Mouse (Mus musculus) urinary bladder, postnatal 10 days (tissue): ENCODE data around the gene Lhpp.
"Not testable (repeated sequence)": the region's sequence is repeated elsewhere in the genome, so short reads cannot be mapped to it uniquely, and the experiment has no call there.

Experiments used
- DNase-seq: peaks from one replicate; pipeline ENCODE4 v3.0.0; 2022; ENCODE audit warnings: low spot score

The Lhpp gene

DNA sequence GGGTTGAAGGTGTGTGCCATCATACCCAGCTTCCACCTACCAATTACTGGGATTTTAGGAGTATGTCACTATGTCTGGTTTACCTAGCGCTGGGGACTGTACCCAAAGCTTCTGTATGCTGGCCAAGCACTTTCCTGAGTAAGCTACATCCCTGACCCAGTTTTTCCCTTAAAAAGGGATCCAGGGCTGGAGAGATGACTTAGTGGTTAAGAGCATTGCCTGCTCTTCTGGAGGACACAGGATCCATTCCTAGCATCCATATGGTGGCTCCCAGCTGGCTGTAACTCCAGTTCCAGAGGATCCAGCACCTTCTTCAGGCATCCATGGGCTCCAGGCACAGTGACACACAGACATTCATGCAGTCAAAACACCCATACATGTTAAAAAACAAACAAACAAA lies 36.1 kb downstream of the Lhpp start:
- no peak for DNase-seq

DNA sequence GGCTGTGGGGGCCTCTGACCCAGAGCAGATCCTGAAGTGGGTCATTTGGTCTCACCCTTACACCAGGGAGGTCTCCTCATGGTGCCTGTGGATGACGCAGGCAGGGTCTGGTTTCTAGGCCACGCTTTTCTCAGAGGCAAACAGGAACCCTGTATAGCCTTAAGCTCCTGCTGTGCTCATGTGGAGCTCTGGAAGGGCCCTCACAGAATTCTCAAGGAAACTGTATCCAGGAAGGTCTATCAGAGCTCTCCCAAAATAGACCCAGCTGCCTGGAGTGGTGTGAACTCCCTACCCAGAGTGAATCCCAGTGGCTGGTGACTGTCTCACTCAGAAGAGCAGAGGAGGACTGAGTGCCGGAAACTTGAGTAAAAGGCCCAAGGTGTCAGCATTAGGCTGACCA lies 44.0 kb downstream of the Lhpp start:
- no peak for DNase-seq

DNA sequence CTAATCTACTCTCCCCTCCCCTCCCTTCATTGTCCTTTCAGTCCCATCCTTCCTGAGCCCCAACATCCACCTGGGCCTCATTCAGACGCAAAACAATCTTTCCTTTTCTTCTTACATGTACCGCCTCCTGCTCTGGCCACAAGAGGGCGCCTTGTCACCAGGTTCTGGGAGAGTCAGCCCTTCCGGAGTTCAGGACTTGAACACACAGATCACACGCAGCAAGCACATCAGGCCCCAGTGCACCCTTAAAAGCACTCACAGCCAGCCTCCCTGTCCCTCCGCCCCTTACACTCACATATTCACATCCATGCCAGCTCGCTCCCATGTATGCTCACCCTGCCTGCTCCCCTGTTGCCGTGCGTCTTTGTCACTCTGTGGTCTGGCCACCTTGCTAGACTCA lies 45.6 kb downstream of the Lhpp start:
- peak; percentile 57 for DNase-seq

DNA sequence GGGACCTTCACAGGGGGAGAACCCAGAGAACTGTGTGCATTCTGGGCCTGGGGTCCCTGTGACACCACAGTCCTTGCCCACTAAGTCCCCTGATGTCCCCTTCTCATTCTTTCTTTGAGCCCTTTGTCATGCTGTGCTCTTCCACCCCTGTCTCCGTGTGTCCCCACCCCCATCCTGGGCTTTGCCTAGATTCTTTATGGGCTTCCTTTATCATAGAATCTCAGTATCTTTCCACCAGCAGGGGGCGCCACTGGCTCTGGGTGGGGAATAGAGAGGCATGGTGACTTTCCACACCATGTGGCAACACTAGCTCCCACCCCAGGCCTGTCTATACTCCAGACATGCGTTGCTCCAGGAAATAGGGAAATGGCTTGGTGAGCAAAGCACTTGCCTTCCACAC lies 46.1 kb downstream of the Lhpp start:
- DNase-seq: peak; percentile 89

DNA sequence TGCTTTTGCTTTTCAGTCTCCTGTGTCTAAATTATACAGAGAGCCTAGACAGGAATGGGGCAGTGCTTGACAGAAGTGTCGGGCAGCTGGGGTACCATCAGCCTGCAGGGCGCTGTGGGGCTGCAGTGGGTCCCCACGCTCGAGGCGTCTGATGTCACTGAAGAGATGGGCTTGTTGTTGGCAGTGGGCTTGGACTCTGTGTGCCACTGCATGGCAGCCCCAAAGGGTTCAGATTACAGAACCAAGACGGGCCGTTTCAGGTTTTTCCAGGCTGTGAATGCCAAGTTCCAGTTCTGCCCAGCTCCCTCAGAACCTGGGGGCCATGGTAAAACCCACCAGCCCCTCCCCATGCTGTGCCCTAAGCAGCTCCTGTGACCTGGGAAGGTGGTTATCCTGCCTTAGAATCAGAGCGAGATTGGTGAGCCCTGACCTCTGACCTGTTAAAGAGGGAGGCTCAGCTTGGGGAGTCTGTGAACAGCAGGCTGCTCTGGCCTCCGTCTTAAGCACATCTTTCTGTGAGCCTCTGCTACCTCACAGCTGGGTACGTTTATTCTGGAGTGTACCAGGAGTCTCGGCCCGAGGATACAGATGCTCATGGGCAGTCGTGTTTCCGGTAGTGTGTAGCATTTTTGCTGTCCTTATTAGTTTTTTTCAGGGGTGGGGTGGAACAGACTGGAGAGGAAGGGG lies 47.1 kb downstream of the Lhpp start:
- DNase-seq: no peak

DNA sequence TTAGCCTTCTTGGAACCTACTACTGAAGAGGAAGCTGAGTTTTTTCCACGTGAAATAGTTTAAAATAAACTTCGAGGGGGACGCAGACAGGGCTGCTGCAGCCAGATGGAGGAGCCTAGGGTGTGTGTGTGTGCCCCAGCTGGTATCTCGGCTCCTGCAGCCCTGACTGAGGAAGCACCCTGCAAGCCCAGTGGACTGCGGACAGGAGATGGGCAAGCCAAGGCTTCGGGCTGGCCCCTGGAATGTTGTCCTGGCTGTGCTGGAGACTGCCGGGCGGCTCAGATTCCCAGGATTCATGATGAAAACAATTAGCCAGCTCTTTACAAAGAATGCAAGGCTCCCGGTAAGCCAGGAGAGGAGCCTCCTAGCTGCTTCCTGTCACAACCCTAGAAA lies 47.6 kb downstream of the Lhpp start:
- DNase-seq: no peak

DNA sequence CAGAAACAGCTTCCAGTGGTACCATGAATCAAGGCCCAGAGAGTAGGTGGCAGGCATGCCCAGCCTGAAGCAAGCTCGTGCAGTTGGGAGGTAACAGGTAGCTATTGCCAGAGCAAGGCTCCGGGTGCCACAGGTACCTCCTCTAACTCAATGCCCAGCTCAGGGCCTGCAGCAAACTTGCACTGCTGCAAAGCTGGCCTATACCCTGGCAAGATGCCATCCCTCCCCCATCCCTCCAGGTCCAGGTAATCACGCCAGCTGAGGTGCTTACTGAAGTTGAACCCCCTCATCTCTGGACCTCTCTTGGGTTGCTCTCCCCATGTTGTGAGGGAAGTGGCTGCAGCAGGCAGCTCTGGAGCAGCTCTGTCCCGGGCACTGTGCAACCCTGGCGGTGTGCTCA lies 48.2 kb downstream of the Lhpp start:
- DNase-seq: no peak

DNA sequence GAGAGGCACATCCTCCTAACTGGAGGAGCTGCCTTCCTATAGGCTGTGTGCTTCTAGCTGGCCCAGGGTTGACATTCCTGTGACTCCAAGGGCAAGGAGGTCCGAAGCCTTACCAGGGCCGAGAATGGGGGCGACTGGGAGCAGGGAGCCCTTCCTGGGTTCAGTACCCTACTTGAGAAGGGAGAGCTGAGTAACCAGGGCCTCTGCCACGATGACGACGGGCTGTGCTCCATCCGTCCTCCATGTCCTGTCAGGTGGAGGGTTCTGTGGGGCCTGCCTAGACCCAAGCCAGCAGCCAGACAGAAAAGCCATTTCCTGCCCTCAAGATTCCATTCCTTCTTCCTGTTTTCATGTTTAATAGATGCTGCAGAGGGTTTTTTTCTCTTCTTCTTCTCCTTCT lies 49.2 kb downstream of the Lhpp start:
- no peak for DNase-seq

DNA sequence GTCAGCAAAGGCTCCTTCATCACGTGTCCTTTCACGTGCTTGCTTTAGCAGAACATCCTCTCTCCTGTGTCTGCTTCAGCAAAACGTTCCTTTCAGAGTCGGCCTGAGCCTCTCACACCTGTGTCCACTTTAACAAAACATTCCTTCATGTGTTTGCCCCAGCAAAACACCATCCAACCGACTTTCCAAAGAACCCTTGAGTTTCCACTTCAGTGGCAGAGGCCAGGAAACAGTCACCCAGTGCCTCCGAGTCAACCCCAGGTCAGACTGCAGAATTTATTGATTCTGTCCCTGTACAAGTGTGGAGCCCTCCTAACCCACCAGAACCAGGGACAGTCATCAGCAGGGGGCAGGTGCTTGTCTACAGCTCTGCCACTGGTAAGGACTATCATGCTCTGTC lies 52.4 kb downstream of the Lhpp start:
- DNase-seq: not testable (repeated sequence)

DNA sequence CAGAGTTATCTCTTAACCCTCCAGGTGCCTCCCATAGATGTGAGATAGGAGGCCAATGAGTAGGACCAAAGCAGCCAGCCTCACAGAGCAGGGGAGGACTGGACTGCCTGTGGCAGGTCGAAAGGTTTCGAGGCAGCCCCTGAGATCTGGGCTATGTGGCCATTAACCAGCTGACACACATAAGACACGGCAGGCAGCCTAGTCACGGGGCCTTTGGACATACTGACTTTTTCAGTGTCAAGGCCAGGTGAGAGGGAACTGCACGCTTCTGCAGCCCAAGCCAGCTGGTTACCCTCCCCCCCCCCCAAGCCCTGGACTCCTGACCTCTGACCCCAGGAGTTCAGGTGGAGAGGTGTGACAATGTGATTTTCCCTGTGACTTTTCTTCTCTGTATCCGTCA lies 54.4 kb downstream of the Lhpp start:
- DNase-seq: no peak

DNA sequence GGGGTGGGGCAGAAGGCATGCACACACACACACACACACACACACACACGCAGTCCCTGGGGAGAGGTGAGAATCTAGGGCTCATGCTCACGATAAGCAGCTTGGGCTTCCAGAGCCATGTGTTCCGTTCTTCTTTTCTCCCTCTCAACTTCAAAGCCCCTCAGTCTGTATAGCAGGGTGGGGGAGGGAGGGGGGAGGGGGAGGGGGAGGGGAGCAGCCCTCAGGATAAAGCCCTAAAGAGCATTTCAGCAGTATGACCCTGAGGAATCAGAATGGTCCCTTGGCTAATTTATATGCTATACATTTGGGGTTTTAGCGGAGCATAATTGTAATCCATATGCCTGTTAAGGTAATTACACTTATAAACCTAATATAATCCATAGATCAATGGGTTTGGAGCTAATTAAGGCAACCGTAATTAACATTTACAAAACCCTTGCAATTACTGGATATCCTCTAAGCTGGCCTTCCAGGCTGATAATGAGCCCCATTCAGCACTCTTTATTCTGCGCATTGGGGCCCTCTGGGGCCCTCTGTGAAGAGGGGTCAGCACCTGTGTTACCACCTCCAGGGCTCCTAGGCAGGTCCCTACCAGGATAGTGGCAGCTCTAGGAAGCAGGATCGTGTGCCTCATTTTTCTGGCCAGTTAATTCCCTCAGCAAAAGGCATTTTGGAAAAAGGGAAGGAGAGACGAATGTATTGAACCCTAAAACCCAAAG lies 55.4 kb downstream of the Lhpp start:
- no peak for DNase-seq

DNA sequence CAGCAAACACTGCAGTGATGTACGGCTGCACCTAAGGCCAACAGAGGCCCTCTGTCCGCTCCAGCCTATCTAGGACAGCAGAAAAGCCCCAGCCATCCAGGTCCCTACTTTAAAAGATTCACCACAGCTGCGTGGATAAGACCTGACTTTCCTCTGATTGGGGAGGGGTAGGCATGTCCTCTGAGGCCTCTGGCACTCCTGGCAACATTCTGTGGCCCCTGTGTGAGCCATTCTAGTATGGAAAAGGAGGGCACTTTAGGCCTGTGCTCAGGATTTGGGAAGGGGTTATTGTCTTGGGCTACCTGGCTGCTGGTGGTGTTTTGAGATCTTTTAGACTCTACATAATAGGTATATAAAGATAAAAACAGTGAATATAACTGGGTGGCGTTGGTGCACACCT lies 56.1 kb downstream of the Lhpp start:
- no peak for DNase-seq

DNA sequence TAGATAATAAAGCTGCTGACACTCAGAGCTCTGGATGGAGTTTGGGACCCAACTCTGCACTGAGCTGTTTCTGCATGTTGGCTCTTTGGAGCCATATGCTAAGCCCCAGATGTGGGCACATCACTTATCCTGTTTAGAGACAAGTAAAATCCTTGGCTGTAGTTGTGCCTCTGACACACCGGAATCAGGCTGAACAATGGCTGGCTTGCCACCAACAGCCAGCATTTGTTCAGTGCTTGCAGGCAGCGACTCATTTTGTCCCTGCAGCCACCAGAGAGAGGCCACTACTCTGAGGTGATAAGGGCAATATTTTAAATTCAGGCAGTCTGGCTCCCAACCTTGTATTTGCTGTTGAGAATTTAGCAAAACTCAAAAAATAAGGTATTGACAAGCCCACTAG lies 58.2 kb downstream of the Lhpp start:
- no peak for DNase-seq

DNA sequence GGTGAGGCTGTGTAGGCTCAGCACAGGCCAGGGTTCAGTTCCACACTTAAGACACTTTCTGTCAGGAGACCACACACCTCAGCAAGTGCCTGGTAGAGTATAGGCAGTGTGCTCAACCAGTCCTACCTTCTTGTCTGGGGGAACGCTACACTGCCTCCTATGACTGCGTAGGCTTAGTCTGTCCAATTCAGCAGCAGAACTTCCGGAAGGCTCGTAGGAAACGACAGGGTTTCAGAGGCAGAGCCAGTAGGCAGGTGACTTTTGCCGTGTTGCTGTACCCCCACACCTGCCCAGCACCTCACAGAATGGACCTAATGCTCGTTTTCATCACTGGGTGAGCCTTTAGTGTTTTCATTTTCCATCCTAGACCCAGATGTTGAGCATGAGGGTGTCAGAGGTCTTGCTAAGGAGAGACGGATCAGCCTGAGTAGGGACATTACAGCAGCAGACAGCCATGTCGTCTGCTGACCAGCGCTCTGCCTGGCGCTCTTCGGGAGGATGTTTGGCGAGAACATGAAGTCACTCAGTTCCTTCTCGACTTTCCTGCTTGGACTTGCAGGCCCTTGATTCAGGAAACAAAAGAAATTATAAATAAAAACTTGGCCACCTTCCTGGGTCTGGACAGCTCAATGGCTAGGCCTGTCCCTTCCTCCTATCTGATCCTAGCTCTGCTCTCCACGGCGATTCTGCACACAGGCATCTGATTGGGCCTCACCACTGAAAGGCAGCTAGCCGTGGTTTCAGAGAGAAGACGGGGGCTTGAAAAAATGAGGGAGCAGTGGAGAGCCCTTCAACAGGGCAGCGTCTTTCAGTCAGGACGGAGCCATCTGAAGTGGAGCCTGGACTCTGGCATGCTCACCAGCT lies 59.8 kb downstream of the Lhpp start:
- no peak for DNase-seq

DNA sequence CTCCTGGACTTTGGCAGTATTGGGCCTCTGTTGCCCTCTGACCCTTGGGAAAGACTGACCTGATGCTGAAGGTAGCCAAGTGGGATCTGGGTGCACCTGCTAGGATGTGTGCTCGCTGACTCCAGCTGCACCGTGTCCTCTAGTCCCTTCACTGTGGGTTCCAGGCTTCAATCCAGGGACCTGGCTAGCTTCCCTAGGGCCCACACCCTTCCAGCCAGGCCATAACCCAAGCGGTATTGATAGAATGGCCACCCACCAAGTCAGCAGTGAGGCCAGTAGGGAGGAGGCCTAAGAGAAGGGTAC lies 60.4 kb downstream of the Lhpp start:
- DNase-seq: no peak

DNA sequence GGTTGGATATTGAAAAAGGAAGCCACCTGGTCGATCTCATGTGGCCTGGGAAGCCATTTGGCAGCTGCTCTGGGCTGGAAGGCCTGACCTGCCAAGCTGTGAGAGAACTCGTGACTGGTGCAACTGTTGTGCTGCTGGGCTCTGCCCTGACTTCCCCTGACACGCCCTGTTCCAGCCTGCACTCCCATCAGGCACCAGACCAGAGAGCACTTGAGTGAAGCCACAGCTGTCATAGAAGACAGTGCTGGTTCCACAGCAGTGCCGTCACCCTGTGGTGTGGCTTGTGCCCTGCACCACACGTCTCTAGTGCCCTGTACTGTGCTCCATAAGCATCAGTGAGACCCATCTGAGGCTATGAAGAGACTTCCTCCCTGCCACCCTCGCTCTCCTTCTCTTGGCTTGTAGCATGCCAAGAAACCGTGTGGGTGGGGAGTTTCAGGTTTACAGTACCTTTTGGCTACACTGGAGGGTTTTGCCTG lies 62.1 kb downstream of the Lhpp start:
- no peak for DNase-seq

DNA sequence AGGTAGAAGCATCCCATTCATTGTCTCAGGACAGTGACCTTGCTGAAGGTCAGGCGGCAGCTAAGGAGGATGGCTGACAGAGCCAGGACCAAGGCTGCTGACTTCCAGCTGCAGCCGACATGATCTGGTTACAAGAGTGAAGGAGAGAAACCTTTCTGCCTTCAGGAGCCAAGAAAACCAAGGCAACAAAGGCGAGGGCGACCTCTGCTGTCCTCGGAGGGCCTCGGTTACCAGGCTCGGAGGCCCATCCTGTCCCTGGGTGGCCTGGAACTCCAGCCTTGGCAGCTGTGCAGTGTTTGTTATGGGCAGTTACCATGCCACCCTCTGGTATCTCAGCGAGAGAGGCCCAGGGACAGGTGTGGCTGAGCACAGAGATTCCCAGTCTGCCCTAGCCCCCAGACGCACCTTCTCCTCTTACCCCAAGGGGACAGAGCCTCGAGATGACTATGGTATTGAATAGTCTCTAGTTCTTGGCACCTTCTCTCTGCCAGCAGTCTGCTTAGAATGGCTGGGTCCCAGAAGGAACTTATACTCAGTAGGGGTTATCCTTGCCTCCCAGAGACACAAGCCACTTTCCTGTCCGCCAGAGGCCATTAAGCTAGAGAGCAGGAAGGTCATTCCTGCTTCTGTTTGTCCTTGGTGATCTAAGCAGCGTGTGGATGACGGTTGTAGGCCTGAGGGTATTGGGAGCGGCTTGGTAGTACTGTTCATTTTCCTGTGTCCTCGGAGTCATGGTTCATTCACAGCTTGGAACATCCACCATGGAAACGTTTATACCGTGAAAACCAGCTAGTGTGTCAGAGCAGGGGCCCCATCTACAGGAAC lies 63.7 kb downstream of the Lhpp start:
- no peak for DNase-seq

DNA sequence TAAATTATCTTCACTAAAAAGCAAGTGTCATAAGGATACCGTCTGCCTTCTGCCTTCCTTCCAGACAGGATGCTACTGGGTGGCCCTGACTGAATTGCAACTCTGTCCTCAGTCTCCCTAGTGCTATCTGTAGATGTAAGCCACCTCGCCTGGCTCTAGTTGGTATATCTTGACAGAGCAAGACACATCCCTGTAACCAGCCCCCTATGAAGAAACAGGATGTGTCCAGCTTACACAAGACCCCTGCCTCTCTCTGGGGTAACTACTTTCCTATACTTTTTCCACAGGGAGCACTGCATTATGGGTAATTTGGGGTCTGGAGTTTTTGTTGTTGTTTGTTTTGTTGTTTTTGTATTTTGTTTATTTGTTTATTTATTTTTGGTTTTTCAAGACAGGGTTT lies 65.5 kb downstream of the Lhpp start:
- DNase-seq: no peak

DNA sequence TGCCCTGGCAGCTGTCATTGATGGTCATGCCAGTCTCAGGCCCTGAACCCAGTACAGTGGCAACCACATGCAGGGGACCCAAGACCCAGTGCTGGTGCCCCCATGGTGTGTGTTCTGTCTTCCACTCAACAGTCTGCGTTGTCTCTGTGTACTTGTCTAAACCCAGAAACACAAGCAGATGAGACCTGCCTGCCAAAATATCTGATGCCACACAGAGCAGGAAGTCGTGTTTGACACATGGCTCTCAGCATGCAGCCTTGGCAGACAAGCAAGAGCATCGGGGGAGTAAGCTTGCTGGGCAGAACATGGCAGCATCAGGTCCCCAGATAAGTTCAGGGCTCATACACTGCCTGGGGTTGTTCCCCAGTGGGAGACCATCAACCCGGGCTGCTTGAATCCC lies 68.7 kb downstream of the Lhpp start:
- DNase-seq: no peak

DNA sequence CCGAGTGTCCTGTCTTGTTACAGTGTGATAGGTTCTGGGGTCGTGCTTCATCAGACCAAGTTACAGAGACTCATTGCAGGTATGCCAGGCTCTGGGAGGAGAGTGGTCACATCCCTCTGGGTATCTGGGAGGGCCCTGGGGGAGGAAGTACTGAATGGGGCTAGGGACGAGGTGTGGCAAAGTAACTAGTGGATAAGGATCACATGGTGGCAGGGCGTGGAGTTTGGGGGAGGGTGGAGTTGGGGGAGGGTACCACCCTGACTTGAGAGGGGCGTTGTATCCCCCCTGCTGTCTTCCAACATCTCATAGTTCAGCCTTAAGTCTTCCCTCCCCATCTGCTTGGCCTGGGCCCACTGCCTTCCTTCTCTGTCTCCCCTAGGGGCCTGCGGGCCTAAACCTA lies 69.1 kb downstream of the Lhpp start:
- DNase-seq: no peak

DNA sequence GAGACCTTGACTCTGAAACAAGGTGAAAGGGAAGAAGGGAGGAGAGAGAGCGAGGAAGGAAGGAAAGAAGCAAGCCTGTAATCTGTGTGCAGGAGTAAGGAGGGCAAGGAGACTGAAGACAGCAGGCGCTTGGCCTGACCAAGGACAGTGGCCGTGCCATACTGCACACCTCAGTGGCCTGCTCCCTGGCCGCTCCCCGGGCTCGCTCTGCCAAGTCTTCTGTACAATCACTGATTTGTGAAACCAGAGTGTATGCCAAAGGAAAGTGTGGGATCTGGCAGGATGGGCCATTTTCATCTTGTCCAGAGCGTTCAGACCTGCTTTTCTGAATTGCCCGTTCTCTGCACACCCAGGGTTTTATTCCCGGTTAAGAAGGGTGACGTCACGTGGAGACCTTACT lies 70.9 kb downstream of the Lhpp start:
- no peak for DNase-seq

DNA sequence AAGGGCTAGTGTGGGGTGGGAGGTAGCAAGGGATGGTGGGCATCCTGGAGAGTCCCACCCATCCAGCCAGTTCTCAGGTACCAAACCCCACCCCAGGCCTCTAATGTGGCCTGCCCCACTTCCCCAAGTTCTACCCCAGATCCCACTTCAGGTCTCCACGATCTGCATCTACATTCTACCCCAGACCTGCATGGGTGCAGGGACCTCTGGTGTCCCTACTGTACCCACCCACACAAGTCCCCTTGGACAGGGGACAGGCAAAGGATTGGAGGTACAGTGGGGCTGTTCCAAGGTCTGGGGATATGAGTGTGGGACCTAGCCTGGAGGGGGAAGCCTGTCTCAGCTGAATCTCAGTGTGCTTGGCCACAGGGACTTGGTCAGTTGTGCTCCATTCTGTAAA lies 71.4 kb downstream of the Lhpp start:
- no peak for DNase-seq
